Mouse (Mus musculus): ENCODE measurements at regions not wholly inside any gene's neighbourhood (a gene's known extent, or its start where the extent isn't known, plus 50 kb on each side); places are given as distances from the start of the nearest gene placed in this dataset.

DNA sequence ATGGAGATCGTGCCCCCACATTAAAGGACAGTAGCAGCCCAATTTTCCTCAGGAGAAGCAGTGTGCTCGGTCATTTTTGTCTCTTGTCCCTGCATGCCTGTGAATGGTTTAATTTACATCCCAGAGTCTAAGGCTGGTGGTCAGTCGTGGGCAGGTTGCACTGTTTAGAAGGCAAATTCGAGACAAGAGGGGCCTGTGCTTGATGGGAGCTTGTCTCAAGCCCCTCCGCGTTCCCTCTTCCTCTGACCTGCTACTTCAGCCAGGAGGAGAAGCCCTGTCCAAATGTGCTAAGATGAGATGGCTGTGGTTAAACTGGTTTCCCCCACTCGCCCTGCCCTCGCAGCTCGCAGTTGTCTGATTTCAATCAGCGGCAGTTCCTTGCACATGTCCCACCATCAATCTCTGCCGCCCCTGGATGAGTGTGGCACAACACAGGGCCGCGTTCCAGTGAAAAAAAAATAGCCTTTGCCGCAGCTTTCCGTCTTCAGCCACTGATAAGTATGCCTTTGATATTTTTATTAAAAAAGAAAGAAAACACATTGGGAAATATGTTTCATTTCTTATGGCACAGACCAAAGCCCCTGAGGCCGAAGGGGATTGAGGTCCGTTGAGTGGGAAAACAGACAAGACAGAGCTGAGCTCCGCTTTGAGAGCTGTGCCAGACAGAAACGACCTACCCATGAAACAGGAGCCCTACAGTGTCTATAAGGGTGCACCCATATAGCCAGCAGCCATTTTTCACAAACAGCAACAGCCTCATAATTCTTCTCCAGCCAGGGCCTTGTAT is 99.5 kb upstream of the Eya4 start:
- TF ChIP-seq CTCF (IDR thresholded peaks at IDR 0.05; ENCODE audit: low read depth), result no peak
- no peak for TF ChIP-seq EP300 (optimal IDR thresholded peaks at IDR 0.05)
